Mouse (Mus musculus) forebrain, embryonic 10.5 days (tissue): ENCODE measurements around the gene Elob. TPM values are rescaled to one million over a fixed set of nuclear protein-coding genes. Genes with fewer than 3 reads are reported as not detected.

Experiments
- DNase-seq: peaks from one replicate; pipeline ENCODE4 v3.0.0-alpha.2; 2017; ENCODE audit warnings: low spot score; ENCODE audit errors: extremely low spot score
- H3K27ac ChIP-seq: fragments of 300-500 bp; sonication (generic); 2 replicates; pipeline ENCODE4 v1.5.1; 2016; ENCODE audit warnings: mild to moderate bottlenecking
- H3K27me3 ChIP-seq: fragments of 300-500 bp; sonication (generic); 2 replicates; pipeline ENCODE4 v1.6.1; 2016; ENCODE audit warnings: mild to moderate bottlenecking; ENCODE audit not compliant: poor library complexity, severe bottlenecking
- H3K36me3 ChIP-seq: fragments of 300-500 bp; sonication (generic); replicated peaks from 2 replicates; pipeline ENCODE4 v1.6.1; 2016; ENCODE audit warnings: mild to moderate bottlenecking, moderate library complexity
- H3K4me1 ChIP-seq: fragments of 300-500 bp; sonication (generic); 2 replicates; pipeline ENCODE4 v1.6.1; 2016
- H3K4me3 ChIP-seq: fragments of 300-500 bp; sonication (generic); 2 replicates; pipeline ENCODE4 v1.5.1; 2016; ENCODE audit warnings: mild to moderate bottlenecking, moderate library complexity
- H3K9me3 ChIP-seq: fragments of 300-500 bp; sonication (generic); 2 replicates; pipeline ENCODE4 v1.6.1; 2016; ENCODE audit warnings: mild to moderate bottlenecking, moderate library complexity
- WGBS: fragments of 180-500 bp; shearing (Covaris S2); methylation state at CpG from one replicate; pipeline ENCODE4 v1.1.7; 2016; 5-methylcytosine and 5-hydroxymethylcytosine counted together
- polyA plus RNA-seq: library from polyadenylated mRNA; unstranded; fragments of >200 nt; fragmentation: Nextera tagmentation; extraction: Ambion mirVana; gene quantifications from 2 replicates; pipeline ENCODE4 v1.2.1, GENCODE M21; 2016

Elob gene
- polyA plus RNA-seq, 1 experiment from 2014 or later = 1,030 TPM

- H3K4me3 ChIP-seq = no peak overlapping the region
- 98% methylated on average over 25 of the region's 25 CpGs for WGBS
- H3K9me3 ChIP-seq = peaks cover 60% of the 10 kb centered on the region
- no peak overlapping the region for H3K27ac ChIP-seq
- no peak for DNase-seq
- H3K27me3 ChIP-seq = no peaks in the 10 kb centered on the region
- H3K36me3 ChIP-seq = peaks cover 100% of the 10 kb centered on the region
- H3K4me1 ChIP-seq = no peaks in the 10 kb centered on the region
These were observed 9.7 kb downstream of the Elob start for GRCm38 (mm10) chr17:23819235-23819634.

DNA sequence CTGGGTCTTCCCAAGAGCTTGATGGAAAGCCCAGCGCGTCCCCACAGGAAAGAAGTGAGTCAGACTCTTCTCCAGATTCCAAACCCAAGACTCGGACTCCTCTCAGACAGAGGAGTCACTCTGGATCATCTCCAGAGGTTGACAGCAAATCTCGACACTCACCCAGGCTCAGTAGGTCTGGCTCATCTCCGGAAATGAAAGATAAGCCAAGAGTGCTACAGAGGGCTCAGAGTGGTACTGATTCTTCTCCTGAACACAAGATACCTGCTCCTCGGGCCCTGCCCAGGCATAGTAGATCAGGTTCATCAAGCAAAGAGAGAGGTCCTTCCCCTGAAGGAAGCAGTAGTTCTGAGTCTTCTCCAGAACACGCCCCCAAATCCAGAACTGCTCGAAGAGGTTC is 10.4 kb downstream of the Elob start:
- Histone ChIP-seq H3K27ac (no peak overlapping the region), H3K4me3 (no peak overlapping the region), H3K4me1 (no peaks in the 10 kb centered on the region), H3K27me3 (no peaks in the 10 kb centered on the region), H3K9me3 (peaks cover 60% of the 10 kb centered on the region), H3K36me3 (peaks cover 100% of the 10 kb centered on the region)
- WGBS = 95% methylated on average over 8 of the region's 8 CpGs
- no peak for DNase-seq

DNA sequence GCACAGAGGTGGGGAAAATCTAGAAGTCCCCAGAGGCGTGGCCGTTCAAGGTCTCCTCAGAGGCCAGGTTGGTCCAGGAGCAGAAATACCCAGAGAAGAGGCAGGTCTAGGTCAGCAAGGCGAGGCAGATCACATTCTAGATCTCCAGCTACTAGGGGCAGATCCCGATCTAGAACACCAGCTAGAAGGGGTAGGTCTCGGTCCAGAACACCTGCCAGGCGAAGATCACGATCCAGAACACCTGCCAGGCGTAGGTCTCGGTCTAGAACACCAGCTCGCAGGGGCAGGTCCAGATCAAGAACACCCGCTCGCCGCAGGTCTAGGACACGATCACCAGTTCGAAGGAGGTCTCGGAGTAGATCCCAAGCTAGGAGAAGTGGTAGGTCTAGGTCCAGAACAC is 13.3 kb downstream of the Elob start:
- peaks cover 100% of the 10 kb centered on the region for H3K36me3 ChIP-seq
- DNase-seq = no peak
- H3K4me1 ChIP-seq = no peaks in the 10 kb centered on the region
- no peak overlapping the region; the same call in 1 of the 2 replicates for H3K4me3 ChIP-seq
- WGBS = 99% methylated on average over 16 of the region's 16 CpGs
- no peak overlapping the region for H3K27ac ChIP-seq
- no peaks in the 10 kb centered on the region for H3K27me3 ChIP-seq
- H3K9me3 ChIP-seq = peaks cover 59% of the 10 kb centered on the region

DNA sequence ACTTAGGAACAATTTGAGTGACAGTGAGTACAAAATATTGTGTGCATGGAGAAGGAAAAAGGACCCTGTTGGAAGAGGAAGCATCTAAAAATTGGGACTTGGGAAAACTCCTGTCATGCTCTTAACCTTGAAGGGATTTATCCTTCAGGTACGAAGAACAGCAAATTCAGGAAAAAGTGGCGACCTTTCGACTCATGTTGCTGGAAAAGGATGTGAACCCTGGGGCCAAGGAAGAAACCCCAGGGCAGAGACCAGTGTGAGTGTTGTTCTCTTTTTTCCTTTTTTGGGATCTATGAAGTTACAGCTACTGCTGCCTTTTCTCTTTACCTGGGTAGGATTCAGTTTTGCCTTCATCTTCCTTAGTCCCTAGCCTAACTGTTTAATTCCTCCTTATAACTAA is 21.0 kb downstream of the Elob start:
- H3K27me3 ChIP-seq = no peaks in the 10 kb centered on the region
- DNase-seq = no peak
- H3K36me3 ChIP-seq = peaks cover 65% of the 10 kb centered on the region
- no peaks in the 10 kb centered on the region for H3K9me3 ChIP-seq
- H3K27ac ChIP-seq = no peak overlapping the region
- peaks cover 28% of the 10 kb centered on the region for H3K4me1 ChIP-seq
- WGBS = 92% methylated on average over 3 of the region's 3 CpGs
- no peak overlapping the region for H3K4me3 ChIP-seq

GRCm38 (mm10) chr17:23806867-23807266 is 22.1 kb downstream of the Elob start:
- DNase-seq = no peak
- Histone ChIP-seq H3K4me1 (peaks cover 34% of the 10 kb centered on the region), H3K9me3 (no peaks in the 10 kb centered on the region), H3K4me3 (peak overlapping the region; percentile 17), H3K36me3 (peaks cover 54% of the 10 kb centered on the region), H3K27me3 (no peaks in the 10 kb centered on the region), H3K27ac (no peak overlapping the region)
- 91% methylated on average over 25 of the region's 25 CpGs for WGBS

GRCm38 (mm10) chr17:23804426-23805085 is 24.4 kb downstream of the Elob start:
- Histone ChIP-seq H3K9me3 (no peaks in the 10 kb centered on the region), H3K27ac (peak overlapping the region; percentile 98), H3K4me1 (peaks cover 38% of the 10 kb centered on the region), H3K27me3 (no peaks in the 10 kb centered on the region), H3K36me3 (peaks cover 31% of the 10 kb centered on the region), H3K4me3 (peak overlapping the region; percentile 99)
- no peak for DNase-seq
- WGBS = 15% methylated on average over 8 of the region's 8 CpGs

DNA sequence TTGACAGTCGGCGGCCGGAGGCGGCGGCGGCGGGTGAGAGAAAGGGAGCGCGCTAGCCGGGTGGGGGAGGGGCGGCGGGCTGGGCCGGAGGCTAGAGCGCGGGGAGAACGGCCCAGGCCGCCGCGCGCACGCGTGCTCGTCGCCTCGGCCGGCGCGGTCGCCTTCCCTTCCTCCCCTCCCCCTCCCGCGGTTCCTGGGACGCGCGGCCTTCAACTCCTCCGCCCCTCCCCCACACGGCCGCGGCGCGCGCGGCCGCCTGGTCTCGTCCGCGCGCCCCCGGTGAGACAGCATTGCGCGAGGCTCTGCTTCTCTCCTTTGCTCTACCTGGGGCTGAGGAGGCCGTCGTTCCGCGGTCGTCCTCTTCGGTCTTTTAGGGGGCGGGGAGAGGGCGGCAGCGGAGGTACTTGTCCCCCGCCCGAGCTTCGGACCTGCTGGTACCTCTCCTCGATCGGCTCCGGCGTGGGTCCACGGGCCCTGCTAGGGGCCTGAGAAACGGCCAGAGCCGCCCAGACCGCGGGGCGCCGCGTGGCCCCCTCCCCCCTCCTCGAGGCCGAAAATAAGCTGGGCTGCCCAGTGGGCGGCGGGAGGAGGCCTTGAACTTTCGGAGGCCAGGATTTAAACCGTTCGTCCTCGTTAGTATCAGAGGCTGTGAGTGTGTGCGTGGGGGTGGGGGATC is 25.4 kb downstream of the Elob start:
- Histone ChIP-seq H3K9me3 (no peaks in the 10 kb centered on the region), H3K36me3 (peaks cover 21% of the 10 kb centered on the region), H3K27me3 (no peaks in the 10 kb centered on the region), H3K4me3 (peak overlapping the region; percentile 99), H3K27ac (peak overlapping the region; percentile 98), H3K4me1 (peaks cover 38% of the 10 kb centered on the region)
- WGBS = under 1% methylated on average over 82 of the region's 83 CpGs
- peak; percentile 85 for DNase-seq

GRCm38 (mm10) chr17:23802746-23803365 is 26.1 kb downstream of the Elob start:
- under 1% methylated on average over 60 of the region's 60 CpGs for WGBS

DNA sequence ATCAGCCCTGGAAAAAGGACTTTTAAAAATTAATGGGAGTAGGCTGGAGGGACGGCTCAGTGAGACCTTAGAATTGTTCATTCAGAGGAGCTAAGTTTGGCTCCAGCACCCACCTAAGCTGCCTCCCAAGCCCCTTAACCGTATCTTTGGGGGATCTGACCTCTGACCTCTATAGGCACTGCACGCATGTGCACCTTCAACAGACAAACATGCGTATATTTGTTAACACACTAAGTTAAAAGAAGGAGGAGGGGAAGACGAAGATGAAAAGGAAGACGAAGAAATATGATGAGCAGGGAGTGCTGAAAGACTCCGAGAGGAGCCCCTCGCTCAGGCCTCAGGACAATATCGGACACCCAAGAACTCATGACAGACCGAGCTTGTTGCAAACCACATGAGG is 27.3 kb downstream of the Elob start:
- Histone ChIP-seq H3K4me1 (peaks cover 33% of the 10 kb centered on the region), H3K27ac (no peak overlapping the region; the same call in 1 of the 2 replicates), H3K27me3 (no peaks in the 10 kb centered on the region), H3K9me3 (no peaks in the 10 kb centered on the region), H3K4me3 (no peak overlapping the region; the same call in 1 of the 2 replicates), H3K36me3 (peaks cover 6% of the 10 kb centered on the region)
- no peak for DNase-seq
- 94% methylated on average over 10 of the region's 10 CpGs for WGBS

More at GRCm38 (mm10) chr17:23802746-23803365, 26.1 kb downstream of the Elob start:
- peak; percentile 98 for DNase-seq
- Histone ChIP-seq H3K27ac (peak overlapping the region; percentile 98), H3K4me1 (peaks cover 38% of the 10 kb centered on the region), H3K27me3 (no peaks in the 10 kb centered on the region), H3K4me3 (peak overlapping the region; percentile 99), H3K9me3 (no peaks in the 10 kb centered on the region), H3K36me3 (peaks cover 15% of the 10 kb centered on the region)

DNA sequence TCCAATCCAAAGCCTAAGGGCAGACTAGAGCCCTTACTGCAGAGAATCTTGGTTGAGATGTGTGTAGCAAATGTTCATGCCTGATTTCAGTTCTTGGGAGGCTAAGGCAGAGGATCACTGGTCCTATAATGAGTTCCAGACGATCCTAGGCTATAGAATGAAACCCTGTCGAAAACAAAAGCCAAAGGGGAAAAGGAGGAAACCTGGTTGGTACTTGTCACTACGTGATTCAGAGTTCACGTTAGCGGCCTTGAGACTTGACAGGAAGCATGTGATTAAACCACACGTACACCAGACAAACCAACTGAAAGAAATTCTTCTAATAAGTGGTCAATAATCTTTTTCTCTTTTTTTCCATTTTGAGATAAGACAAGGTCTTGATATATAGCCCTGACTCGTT is 31.6 kb downstream of the Elob start:
- H3K36me3 ChIP-seq = 0 out of 2 replicates have a peak, but pooled peaks cover 4% of the 10 kb centered on the region
- no peaks in the 10 kb centered on the region for H3K27me3 ChIP-seq
- H3K4me3 ChIP-seq = no peak overlapping the region
- H3K9me3 ChIP-seq = no peaks in the 10 kb centered on the region
- 70% methylated on average over 7 of the region's 7 CpGs for WGBS
- no peak overlapping the region for H3K27ac ChIP-seq
- DNase-seq = no peak
- H3K4me1 ChIP-seq = peaks cover 7% of the 10 kb centered on the region

DNA sequence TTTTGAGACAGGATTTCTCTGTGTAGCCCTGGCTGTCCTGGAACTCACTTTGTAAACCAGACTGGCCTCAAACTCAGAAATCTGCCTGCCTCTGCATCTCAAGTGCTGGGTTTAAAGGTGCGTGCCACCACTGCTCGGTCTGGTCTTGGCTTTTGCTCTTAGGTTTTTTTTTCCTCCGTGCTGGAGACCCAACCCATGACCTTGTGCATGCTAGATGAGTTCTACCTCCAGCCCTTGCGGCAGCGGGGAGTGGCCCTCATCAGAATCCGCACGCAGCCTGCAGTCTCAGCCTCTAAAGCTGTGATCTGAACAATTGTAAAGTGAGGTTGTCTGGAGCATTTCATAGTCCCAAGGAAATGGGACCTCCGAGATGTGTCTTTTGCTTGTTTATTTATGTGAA is 33.6 kb downstream of the Elob start:
- Histone ChIP-seq H3K27me3 (no peaks in the 10 kb centered on the region), H3K4me3 (no peak overlapping the region), H3K36me3 (0 out of 2 replicates have a peak, but pooled peaks cover 4% of the 10 kb centered on the region), H3K9me3 (no peaks in the 10 kb centered on the region), H3K4me1 (peaks cover 10% of the 10 kb centered on the region), H3K27ac (no peak overlapping the region)
- WGBS = 96% methylated on average over 8 of the region's 8 CpGs
- DNase-seq = no peak

DNA sequence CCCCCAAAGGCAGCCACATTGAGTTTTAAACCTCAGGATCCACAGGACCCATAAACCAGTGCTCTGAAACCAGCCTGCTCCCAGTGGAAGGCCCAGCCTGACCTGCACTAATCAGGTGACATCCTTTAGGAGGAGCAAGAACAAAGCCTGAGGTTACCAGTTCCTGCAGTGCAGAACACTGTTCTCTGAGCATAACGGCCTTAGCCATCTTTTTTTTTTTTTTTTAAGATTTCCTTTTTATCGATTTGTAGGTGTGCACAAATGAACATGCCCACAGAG is 37.9 kb downstream of the Elob start:
- WGBS = 54% methylated on average over 2 of the region's 2 CpGs
- Histone ChIP-seq H3K27ac (peak overlapping the region; percentile 90), H3K4me1 (peaks cover 26% of the 10 kb centered on the region), H3K27me3 (no peaks in the 10 kb centered on the region), H3K9me3 (no peaks in the 10 kb centered on the region), H3K4me3 (peak overlapping the region; percentile 54), H3K36me3 (no peaks in the 10 kb centered on the region)
- no peak for DNase-seq
